Mouse (Mus musculus) heart, postnatal 0 days (tissue): Measurements from ENCODE around the gene Tgm2. TPM values are rescaled to one million over a fixed set of nuclear protein-coding genes. Genes with fewer than 3 reads are reported as not detected.

Experiments
- ATAC-seq: fragments of 200-750 bp; cut with Nextera tagmentation; 2 replicates; pipeline ENCODE4 v1.8.0; 2017; ENCODE audit warnings: low read depth, moderate number of reproducible peaks, moderate library complexity; ENCODE audit not compliant: insufficient read depth
- DNase-seq: peaks from one replicate; pipeline ENCODE4 v3.0.0-alpha.2; 2016; ENCODE audit warnings: low spot score
- H3K27ac ChIP-seq: fragments of 300-500 bp; sonication (generic); 2 replicates; pipeline ENCODE4 v1.5.1; 2014; ENCODE audit warnings: low read depth, mild to moderate bottlenecking
- H3K27me3 ChIP-seq: fragments of 300-500 bp; sonication (generic); 2 replicates; pipeline ENCODE4 v1.6.1; 2014; ENCODE audit warnings: low read length, mixed read lengths; ENCODE audit not compliant: control insufficient read depth, insufficient read depth
- H3K36me3 ChIP-seq: fragments of 300-500 bp; sonication (generic); replicated peaks from 2 replicates; pipeline ENCODE4 v1.6.1; 2014; ENCODE audit warnings: low read length, mixed read lengths; ENCODE audit not compliant: control insufficient read depth, insufficient read depth
- H3K4me1 ChIP-seq: fragments of 300-500 bp; sonication (generic); 2 replicates; pipeline ENCODE4 v1.6.1; 2014; ENCODE audit warnings: antibody characterized with exemption; ENCODE audit not compliant: control insufficient read depth, insufficient read depth
- H3K4me2 ChIP-seq: fragments of 300-500 bp; sonication (generic); 2 replicates; pipeline ENCODE4 v1.6.1; 2014; ENCODE audit warnings: low read depth, mild to moderate bottlenecking, low read length, moderate library complexity
- H3K4me3 ChIP-seq: fragments of 300-500 bp; sonication (generic); 2 replicates; pipeline ENCODE4 v1.5.1; 2014; ENCODE audit warnings: low read depth, low read length
- H3K9ac ChIP-seq: fragments of 300-500 bp; sonication (generic); replicated peaks from 2 replicates; pipeline ENCODE4 v1.6.1; 2014; ENCODE audit warnings: low read depth, low read length, mixed read lengths
- H3K9me3 ChIP-seq: fragments of 300-500 bp; sonication (generic); replicated peaks from 2 replicates; pipeline ENCODE4 v1.6.1; 2016; ENCODE audit warnings: low read length; ENCODE audit not compliant: control insufficient read depth
- CTCF ChIP-seq: IDR thresholded peaks from 2 replicates; pipeline ENCODE4 v1.5.1; 2016; ENCODE audit warnings: antibody characterized with exemption, control low read depth, low read depth
- EP300 ChIP-seq: IDR thresholded peaks from 2 replicates; pipeline ENCODE4 v1.6.1; 2016; ENCODE audit warnings: antibody characterized with exemption, low read depth
- WGBS: fragments of 180-500 bp; shearing (Covaris S2); extraction: QIAGEN DNeasy Blood & Tissue Kit; methylation state at CpG from one replicate; pipeline ENCODE4 v1.1.7; 2014; 5-methylcytosine and 5-hydroxymethylcytosine counted together
- polyA plus RNA-seq: library from polyadenylated mRNA; unstranded; fragments of >200 nt; fragmentation: Nextera tagmentation; extraction: Ambion mirVana; gene quantifications from 2 replicates; pipeline ENCODE4 v1.2.1, GENCODE M21; 2015
- total RNA-seq: library from RNA; depleted of rRNA; stranded (reverse); fragments of >200 nt; gene quantifications from 2 replicates; pipeline ENCODE4 v1.2.3, GENCODE M21; 2014; ENCODE audit warnings: low replicate concordance; rRNA removed

The Tgm2 gene
- total and polyA plus RNA-seq, 2 experiments from 2014 or later, result 155 to 445 TPM

GRCm38 (mm10) chr2:158070885-158071632 is 75.2 kb downstream of the Tgm2 start:
- Histone ChIP-seq H3K27ac (peak overlapping the region; percentile 83), H3K4me3 (no peak overlapping the region)

GRCm38 (mm10) chr2:158068444-158068971 is 77.7 kb downstream of the Tgm2 start:
- Histone ChIP-seq H3K9me3 (no peaks in the 10 kb centered on the region), H3K4me1 (peaks cover 35% of the 10 kb centered on the region), H3K4me3 (no peak overlapping the region), H3K27ac (no peak overlapping the region), H3K9ac (no peak overlapping the region), H3K27me3 (no peaks in the 10 kb centered on the region), H3K36me3 (peaks cover 40% of the 10 kb centered on the region), H3K4me2 (no peak overlapping the region)
- TF ChIP-seq CTCF, result no peak
- TF ChIP-seq EP300, result no peak
- ATAC-seq (no peak), DNase-seq (no peak)

More at GRCm38 (mm10) chr2:158070885-158071632, 75.2 kb downstream of the Tgm2 start:
- H3K9me3 ChIP-seq, result no peaks in the 10 kb centered on the region
- no peaks in the 10 kb centered on the region for H3K27me3 ChIP-seq
- peaks cover 56% of the 10 kb centered on the region for H3K36me3 ChIP-seq
- peaks cover 26% of the 10 kb centered on the region for H3K4me1 ChIP-seq
- H3K9ac ChIP-seq, result no peak overlapping the region
- no peak overlapping the region for H3K4me2 ChIP-seq
- ATAC-seq (peak; percentile 74), DNase-seq (no peak)
- TF ChIP-seq CTCF, result peak; percentile 23; the same call in 1 of the 2 replicates
- TF ChIP-seq EP300, result no peak
- WGBS, result 44% methylated on average over 3 of the region's 3 CpGs

GRCm38 (mm10) chr2:158067260-158067824 is 78.9 kb downstream of the Tgm2 start:
- no peak for ATAC-seq
- TF ChIP-seq CTCF (no peak), EP300 (no peak)
- Histone ChIP-seq H3K4me2 (no peak overlapping the region), H3K27ac (peak overlapping the region; percentile 84), H3K4me3 (no peak overlapping the region), H3K4me1 (peaks cover 35% of the 10 kb centered on the region), H3K9me3 (no peaks in the 10 kb centered on the region), H3K9ac (no peak overlapping the region), H3K27me3 (no peaks in the 10 kb centered on the region), H3K36me3 (peaks cover 33% of the 10 kb centered on the region)
- DNase-seq, result no peak
- WGBS, result 93% methylated on average over 5 of the region's 5 CpGs

GRCm38 (mm10) chr2:158066456-158066855 is 79.8 kb downstream of the Tgm2 start:
- ATAC-seq, result peak; percentile 22; the same call in 1 of the 2 replicates
- peak; percentile 54 for DNase-seq
- Histone ChIP-seq H3K9me3 (no peaks in the 10 kb centered on the region), H3K9ac (no peak overlapping the region), H3K4me1 (peaks cover 30% of the 10 kb centered on the region), H3K27me3 (no peaks in the 10 kb centered on the region), H3K36me3 (peaks cover 33% of the 10 kb centered on the region), H3K27ac (peak overlapping the region; percentile 84), H3K4me2 (no peak overlapping the region), H3K4me3 (no peak overlapping the region)
- no peak for TF ChIP-seq EP300
- no peak for TF ChIP-seq CTCF

Other genes starting within 250 kb of the Tgm2 start
- gene Vstm2l, start 231.8 kb downstream of the Tgm2 start, total RNA-seq, result not detected in 2 replicates
- gene Vstm2l, start 231.8 kb downstream of the Tgm2 start, polyA plus RNA-seq, result 0.08 TPM in 1 of 2 replicates, not detected in the other
- gene Tti1, start 118.0 kb downstream of the Tgm2 start, total RNA-seq, result 13.3 and 23.2 TPM in 2 replicates
- 12.5 and 13.2 TPM in 2 replicates for gene Tti1, start 118.0 kb downstream of the Tgm2 start, polyA plus RNA-seq
- 13.5 and 14.9 TPM in 2 replicates for gene Rprd1b, start 117.9 kb downstream of the Tgm2 start, total RNA-seq
- gene Rprd1b, start 117.9 kb downstream of the Tgm2 start, polyA plus RNA-seq, result 19.4 and 24.5 TPM in 2 replicates
- gene D630003M21Rik, start 82.8 kb upstream of the Tgm2 start, total RNA-seq, result 2.0 and 2.4 TPM in 2 replicates
- gene D630003M21Rik, start 82.8 kb upstream of the Tgm2 start, polyA plus RNA-seq, result 2.1 and 2.5 TPM in 2 replicates
- gene Bpi, start 111.7 kb upstream of the Tgm2 start, total RNA-seq, result not detected in 2 replicates
- gene Bpi, start 111.7 kb upstream of the Tgm2 start, polyA plus RNA-seq, result not detected in 2 replicates
- 14.0 and 22.4 TPM in 2 replicates for gene Lbp, start 160.1 kb upstream of the Tgm2 start, total RNA-seq
- 12.8 and 15.6 TPM in 2 replicates for gene Lbp, start 160.1 kb upstream of the Tgm2 start, polyA plus RNA-seq
- 0.58 and 0.76 TPM in 2 replicates for gene Snhg11, start 229.2 kb upstream of the Tgm2 start, total RNA-seq
- 0.18 and 0.71 TPM in 2 replicates for gene Snhg11, start 229.2 kb upstream of the Tgm2 start, polyA plus RNA-seq